Mouse (Mus musculus) hindbrain, embryonic 16.5 days (tissue): ENCODE results near the gene Smim27. TPM values are rescaled to one million over a fixed set of nuclear protein-coding genes. Genes with fewer than 3 reads are reported as not detected.
A peak's percentile ranks its signal among the peaks of the same experiment; 100 is the strongest.

Experiments used
- ATAC-seq: fragments of 200-750 bp; cut with Nextera tagmentation; 2 replicates; pipeline ENCODE4 v1.8.0; 2017; ENCODE audit warnings: moderate TSS enrichment, moderate library complexity
- H3K27ac ChIP-seq: fragments of 300-500 bp; sonication (generic); 2 replicates; pipeline ENCODE4 v1.5.1; 2014; ENCODE audit warnings: low read depth, mild to moderate bottlenecking, control low read depth, low read length, moderate library complexity
- H3K27me3 ChIP-seq: fragments of 300-500 bp; sonication (generic); replicated peaks from 2 replicates; pipeline ENCODE4 v1.6.1; 2014; ENCODE audit warnings: low read length; ENCODE audit not compliant: control insufficient read depth, insufficient read depth
- H3K36me3 ChIP-seq: fragments of 300-500 bp; sonication (generic); 2 replicates; pipeline ENCODE4 v1.6.1; 2014; ENCODE audit warnings: mild to moderate bottlenecking, low read length, moderate library complexity, mixed read lengths; ENCODE audit not compliant: control insufficient read depth, insufficient read depth
- H3K4me1 ChIP-seq: fragments of 300-500 bp; sonication (generic); 2 replicates; pipeline ENCODE4 v1.6.1; 2014; ENCODE audit warnings: low read depth, low read length; ENCODE audit not compliant: control insufficient read depth, insufficient read depth
- H3K4me2 ChIP-seq: fragments of 300-500 bp; sonication (generic); 2 replicates; pipeline ENCODE4 v1.6.1; 2014; ENCODE audit warnings: mild to moderate bottlenecking, low read length, control low read depth, moderate library complexity
- H3K4me3 ChIP-seq: fragments of 300-500 bp; sonication (generic); 2 replicates; pipeline ENCODE4 v1.5.1; 2014; ENCODE audit warnings: mild to moderate bottlenecking, low read length, control low read depth, moderate library complexity
- H3K9ac ChIP-seq: fragments of 300-500 bp; sonication (generic); 2 replicates; pipeline ENCODE4 v1.6.1; 2014; ENCODE audit warnings: low read depth, mild to moderate bottlenecking, control low read depth, low read length, moderate library complexity
- H3K9me3 ChIP-seq: fragments of 300-500 bp; sonication (generic); 2 replicates; pipeline ENCODE4 v1.6.1; 2014; ENCODE audit warnings: mild to moderate bottlenecking, low read length, moderate library complexity; ENCODE audit not compliant: control insufficient read depth
- WGBS: fragments of 180-500 bp; shearing (Covaris S2); extraction: QIAGEN DNeasy Blood & Tissue Kit; methylation state at CpG from one replicate; pipeline ENCODE4 v1.1.7; 2014; 5-methylcytosine and 5-hydroxymethylcytosine counted together
- polyA plus RNA-seq: library from polyadenylated mRNA; unstranded; fragments of >200 nt; fragmentation: Nextera tagmentation; extraction: Ambion mirVana; gene quantifications from 2 replicates; pipeline ENCODE4 v1.2.1, GENCODE M21; 2015

The Smim27 gene
- 12.5 TPM in 2 replicates for polyA plus RNA-seq

- Histone ChIP-seq H3K4me2 (peak within 1 kb of the TSS; percentile 91), H3K4me3 (peak within 1 kb of the TSS; percentile 92), H3K27ac (peak within 1 kb of the TSS; percentile 99), H3K27me3 (no peaks in the 10 kb centered on the region), H3K9ac (peak within 1 kb of the TSS; percentile 87), H3K4me1 (peaks cover 18% of the 10 kb centered on the region), H3K9me3 (no peaks in the 10 kb centered on the region), H3K36me3 (peaks cover 2% of the 10 kb centered on the region; the same call in 1 of the 2 replicates)
- ATAC-seq: peak; percentile 95
- under 1% methylated on average over 38 of the region's 38 CpGs for WGBS
Measured at GRCm38 (mm10) chr4:40269430-40270032, at the start of gene Smim27, which contains the start of gene Topors. Gene Smim27, plus strand, starts transcription at chr4:40269579. Gene Topors, minus strand, starts transcription at chr4:40269850.

GRCm38 (mm10) chr4:40220437-40220836 is 48.9 kb upstream of the Smim27 start:
- Histone ChIP-seq H3K9me3 (no peaks in the 10 kb centered on the region), H3K9ac (0 out of 2 replicates have a peak overlapping the region, but pooled peaks have one; percentile 25), H3K27ac (no peak overlapping the region), H3K4me1 (peaks cover 5% of the 10 kb centered on the region), H3K4me2 (peak overlapping the region; percentile 43), H3K4me3 (no peak overlapping the region; the same call in 1 of the 2 replicates), H3K27me3 (no peaks in the 10 kb centered on the region), H3K36me3 (no peaks in the 10 kb centered on the region)
- 20% methylated on average over 12 of the region's 12 CpGs for WGBS
- ATAC-seq: no peak

GRCm38 (mm10) chr4:40221004-40221760 is 48.2 kb upstream of the Smim27 start:
- Histone ChIP-seq H3K4me3 (no peak overlapping the region), H3K4me1 (peaks cover 5% of the 10 kb centered on the region), H3K4me2 (no peak overlapping the region; the same call in 1 of the 2 replicates), H3K27me3 (no peaks in the 10 kb centered on the region), H3K36me3 (no peaks in the 10 kb centered on the region), H3K27ac (no peak overlapping the region), H3K9ac (no peak overlapping the region), H3K9me3 (no peaks in the 10 kb centered on the region)
- ATAC-seq: no peak
- WGBS: 34% methylated on average over 14 of the region's 14 CpGs

- H3K27ac ChIP-seq: no peak overlapping the region
- no peak overlapping the region for H3K4me2 ChIP-seq
- no peak overlapping the region for H3K9ac ChIP-seq
- no peaks in the 10 kb centered on the region for H3K9me3 ChIP-seq
- peaks cover 5% of the 10 kb centered on the region for H3K4me1 ChIP-seq
- no peaks in the 10 kb centered on the region for H3K27me3 ChIP-seq
- ATAC-seq: no peak
- no peaks in the 10 kb centered on the region for H3K36me3 ChIP-seq
- 40% methylated on average over 21 of the region's 21 CpGs for WGBS
- H3K4me3 ChIP-seq: no peak overlapping the region
Measured at GRCm38 (mm10) chr4:40221876-40222585, 47.3 kb upstream of the Smim27 start.

- H3K4me3 ChIP-seq: no peak overlapping the region
- H3K4me2 ChIP-seq: no peak overlapping the region
- no peaks in the 10 kb centered on the region for H3K36me3 ChIP-seq
- H3K4me1 ChIP-seq: no peaks in the 10 kb centered on the region
- WGBS: 79% methylated on average over 5 of the region's 5 CpGs
- no peaks in the 10 kb centered on the region for H3K27me3 ChIP-seq
- no peak overlapping the region for H3K27ac ChIP-seq
- no peaks in the 10 kb centered on the region for H3K9me3 ChIP-seq
- ATAC-seq: no peak
- H3K9ac ChIP-seq: no peak overlapping the region
Measured at GRCm38 (mm10) chr4:40226095-40226494, 43.3 kb upstream of the Smim27 start.

- Histone ChIP-seq H3K36me3 (no peaks in the 10 kb centered on the region), H3K9me3 (no peaks in the 10 kb centered on the region), H3K4me2 (no peak overlapping the region), H3K4me1 (no peaks in the 10 kb centered on the region), H3K4me3 (no peak overlapping the region), H3K27ac (no peak overlapping the region), H3K9ac (no peak overlapping the region), H3K27me3 (no peaks in the 10 kb centered on the region)
- ATAC-seq: no peak
- WGBS: 89% methylated on average over 11 of the region's 11 CpGs
Measured at GRCm38 (mm10) chr4:40227131-40227530, 42.2 kb upstream of the Smim27 start.

- H3K4me3 ChIP-seq: no peak overlapping the region
- no peak for ATAC-seq
- H3K4me2 ChIP-seq: no peak overlapping the region
- WGBS: 92% methylated on average over 7 of the region's 7 CpGs
- H3K36me3 ChIP-seq: no peaks in the 10 kb centered on the region
- no peaks in the 10 kb centered on the region for H3K9me3 ChIP-seq
- H3K27ac ChIP-seq: no peak overlapping the region
- no peak overlapping the region for H3K9ac ChIP-seq
- no peaks in the 10 kb centered on the region for H3K27me3 ChIP-seq
- H3K4me1 ChIP-seq: no peaks in the 10 kb centered on the region
Measured at GRCm38 (mm10) chr4:40227886-40228285, 41.5 kb upstream of the Smim27 start.

- ATAC-seq: no peak
- H3K4me3 ChIP-seq: no peak overlapping the region
- H3K36me3 ChIP-seq: no peaks in the 10 kb centered on the region
- WGBS: 94% methylated on average over 6 of the region's 6 CpGs
- H3K9ac ChIP-seq: no peak overlapping the region
- H3K4me2 ChIP-seq: no peak overlapping the region
- no peaks in the 10 kb centered on the region for H3K27me3 ChIP-seq
- no peaks in the 10 kb centered on the region for H3K9me3 ChIP-seq
- H3K4me1 ChIP-seq: no peaks in the 10 kb centered on the region
- H3K27ac ChIP-seq: no peak overlapping the region
Measured at GRCm38 (mm10) chr4:40229723-40230122, 39.7 kb upstream of the Smim27 start.
